Mouse (Mus musculus) heart, adult 11 months (tissue): ENCODE measurements around the gene Cpxm2.

ENCODE experiments used
- DNase-seq: peaks from one replicate; pipeline ENCODE4 v3.0.0; 2022

Cpxm2 gene

GRCm38 (mm10) chr7:132015933-132016332 lies 138.6 kb downstream of the Cpxm2 start:
- no peak for DNase-seq

DNA sequence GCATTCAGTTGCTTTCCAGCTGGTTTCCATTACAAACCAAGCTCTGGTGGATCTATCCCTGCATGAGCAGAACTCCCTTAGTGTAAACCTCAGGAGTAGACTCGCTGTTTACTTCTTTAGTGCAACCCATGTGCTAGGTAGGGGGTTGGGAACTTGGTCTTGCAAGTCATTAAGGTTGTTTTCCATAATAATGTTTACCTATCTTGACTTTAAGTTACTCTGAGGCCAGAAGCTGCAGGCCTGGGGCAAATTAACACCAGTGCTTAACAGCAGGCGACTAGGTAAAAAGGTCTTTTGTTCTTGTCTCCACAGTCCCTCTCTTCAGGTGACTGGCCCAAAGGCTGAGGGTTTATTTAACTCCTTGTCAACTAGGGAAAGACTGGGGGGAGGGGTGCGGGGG lies 139.3 kb downstream of the Cpxm2 start:
- peak; percentile 28 for DNase-seq

- DNase-seq, result peak; percentile 53
These were observed 140.6 kb downstream of the Cpxm2 start for GRCm38 (mm10) chr7:132013970-132014369.

DNA sequence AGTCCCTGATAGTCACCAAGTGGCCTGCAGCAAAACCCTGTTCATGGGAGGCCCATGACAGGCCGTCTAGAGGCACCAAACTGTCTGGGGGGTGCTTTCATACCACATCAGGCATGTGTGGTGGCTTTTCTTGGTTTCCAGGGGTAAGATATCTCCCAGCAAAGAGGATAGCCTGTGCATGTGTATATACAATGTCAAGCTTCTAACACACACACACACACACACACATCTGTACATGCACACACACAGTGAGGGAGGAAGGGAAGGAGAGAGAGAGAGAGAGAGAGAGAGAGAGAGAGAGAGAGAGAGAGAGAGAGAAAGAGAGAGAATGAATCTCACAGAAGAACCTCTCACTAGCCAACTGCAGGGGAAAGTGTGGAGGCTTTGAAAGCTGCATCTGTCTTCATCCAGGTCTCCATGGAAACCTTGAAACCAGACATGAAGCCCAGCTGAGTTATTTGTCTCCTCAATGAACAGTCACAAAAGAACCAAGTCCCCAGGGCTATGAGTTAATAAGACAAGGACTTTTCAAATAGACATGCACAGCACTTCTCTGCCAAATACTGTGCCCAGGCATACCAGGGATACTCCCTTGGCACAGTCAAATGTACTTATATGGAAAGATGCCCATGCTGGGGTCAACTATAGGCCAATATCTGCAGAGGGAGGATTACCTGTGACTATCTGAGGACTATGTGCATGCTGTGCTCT lies 141.4 kb downstream of the Cpxm2 start:
- DNase-seq, result peak; percentile 41

DNA sequence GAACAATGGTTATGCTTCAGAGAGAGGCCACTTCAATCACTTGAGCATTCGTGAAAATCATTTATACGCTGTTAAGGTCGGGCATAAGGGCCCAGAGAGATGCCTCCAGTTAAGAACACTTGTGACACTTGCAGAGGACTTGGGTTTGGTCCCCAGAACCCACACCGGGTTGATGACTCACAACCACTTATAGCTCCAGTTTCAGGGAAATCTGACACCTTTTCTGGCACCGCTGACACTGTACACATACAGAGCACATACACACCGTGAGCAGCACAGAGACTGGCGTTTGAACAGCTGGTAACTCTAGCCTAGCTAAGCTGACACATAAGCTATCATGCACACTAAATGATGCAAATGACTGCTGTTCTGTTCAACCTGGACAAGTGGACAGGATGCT lies 145.5 kb downstream of the Cpxm2 start:
- DNase-seq, result peak; percentile 64

GRCm38 (mm10) chr7:132005996-132006696 lies 148.4 kb downstream of the Cpxm2 start:
- DNase-seq, result peak; percentile 61

- DNase-seq, result no peak
These were observed 161.7 kb downstream of the Cpxm2 start for GRCm38 (mm10) chr7:131992873-131993272.

DNA sequence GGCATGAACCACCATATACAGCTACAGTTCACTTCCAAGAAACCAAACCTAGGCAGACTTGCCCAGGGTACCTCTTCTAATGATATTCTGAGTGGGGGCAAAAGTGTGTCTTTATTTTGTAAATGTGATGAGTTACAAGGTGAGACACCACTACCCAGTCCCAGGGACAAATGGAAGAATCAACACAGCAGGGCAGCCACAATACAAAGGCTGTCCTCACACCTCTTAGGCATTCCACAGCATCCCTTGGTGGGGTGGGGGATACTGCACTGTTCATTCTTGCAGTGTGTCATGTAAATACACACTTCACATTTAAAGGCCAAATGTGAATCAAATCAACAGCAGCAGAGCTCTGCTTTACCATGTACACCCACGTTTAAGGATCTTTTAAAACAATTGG lies 162.3 kb downstream of the Cpxm2 start:
- no peak for DNase-seq

GRCm38 (mm10) chr7:131989056-131989455 lies 165.5 kb downstream of the Cpxm2 start:
- no peak for DNase-seq
